ENCODE assay signal across 24 mouse cellular contexts in genomic region chr16:24955054-24955453, GRCm38 (mm10).
"Had no signal": no experiment of that assay in that cellular context is flagged by ENCODE, and none has a peak within 500 bp of the region (broad histone marks: within the 10 kb centered on the region; RNA-seq: fewer than 3 reads in every experiment).

No protein-coding gene starts in this region.

- ATAC-seq: liver, embryonic 12.5 days; midbrain, embryonic 13.5 days; midbrain, embryonic 16.5 days had no signal

- H3K9me3 ChIP-seq: liver, embryonic 12.5 days; liver, embryonic 15.5 days; lung, embryonic 15.5 days; midbrain, embryonic 13.5 days; stomach, embryonic 15.5 days had no signal

- H3K36me3 ChIP-seq: limb, embryonic 13.5 days; liver, embryonic 12.5 days; liver, embryonic 15.5 days; lung, embryonic 15.5 days; midbrain, embryonic 10.5 days; midbrain, embryonic 13.5 days; neural tube, embryonic 13.5 days; stomach, embryonic 15.5 days had no signal

- H3K4me2 ChIP-seq: limb, embryonic 13.5 days; liver, embryonic 12.5 days; liver, embryonic 15.5 days; lung, embryonic 15.5 days; midbrain, embryonic 13.5 days; neural tube, embryonic 13.5 days; stomach, embryonic 15.5 days had no signal

- H3K4me1 ChIP-seq: liver, embryonic 12.5 days; liver, embryonic 15.5 days; lung, embryonic 15.5 days; midbrain, embryonic 10.5 days; stomach, embryonic 15.5 days had no signal

- H3K27me3 ChIP-seq: limb, embryonic 13.5 days; liver, embryonic 12.5 days; liver, embryonic 15.5 days; lung, embryonic 15.5 days; midbrain, embryonic 13.5 days; neural tube, embryonic 13.5 days; stomach, embryonic 15.5 days had no signal

- H3K27ac ChIP-seq: kidney, postnatal 0 days; limb, embryonic 13.5 days; liver, embryonic 12.5 days; liver, embryonic 15.5 days; lung, embryonic 15.5 days; midbrain, embryonic 10.5 days; midbrain, embryonic 13.5 days; neural tube, embryonic 13.5 days; stomach, embryonic 15.5 days had no signal

- H3K9ac ChIP-seq: limb, embryonic 13.5 days; liver, embryonic 12.5 days; liver, embryonic 15.5 days; lung, embryonic 15.5 days; midbrain, embryonic 13.5 days; neural tube, embryonic 13.5 days; stomach, embryonic 15.5 days had no signal

- H3K4me3 ChIP-seq: limb, embryonic 13.5 days; liver, embryonic 12.5 days; liver, embryonic 15.5 days; lung, embryonic 15.5 days; megakaryocyte, embryonic 14.5 days; midbrain, embryonic 10.5 days; midbrain, embryonic 13.5 days; myocyte; neural tube, embryonic 13.5 days; stomach, embryonic 15.5 days had no signal

- DNase-seq: kidney, adult 2 months; kidney, postnatal 25 days; left cerebral cortex, postnatal 4 days; liver; lung, adult 18-20 months; lung, postnatal 10 days; lung, postnatal 36 days; retina, postnatal 1 day; right cerebral cortex, postnatal 25 days; spleen, adult 18-20 months; thymus, adult 18-20 months; thymus, postnatal 4 days had no signal
